Mouse (Mus musculus) CH12.LX (cell line): ENCODE measurements around the gene Ifit1bl2.

Source experiments
- CHD2 ChIP-seq: IDR thresholded peaks from 2 replicates; pipeline ENCODE4 v1.6.1; 2011; ENCODE audit warnings: low read length, improper control_type of control experiment
- CTCF ChIP-seq, 2 experiments: IDR thresholded peaks in 1 of 2; conservative IDR thresholded peaks in 1 of 2; 2 replicates each; pipeline ENCODE4 v1.5.1; 2011 to 2012; ENCODE audit warnings: low read depth in 2 of 2, low read length in 2 of 2, improper control_type of control experiment in 1 of 2, inconsistent platforms in 1 of 2, mild to moderate bottlenecking in 1 of 2, moderate library complexity in 1 of 2
- EP300 ChIP-seq: IDR thresholded peaks from 2 replicates; pipeline ENCODE4 v1.6.1; 2011; ENCODE audit warnings: low read length, improper control_type of control experiment
- GABPA ChIP-seq: IDR thresholded peaks from 2 replicates; pipeline ENCODE4 v1.6.1; 2012; ENCODE audit warnings: low read depth, low read length, improper control_type of control experiment, inconsistent platforms; ENCODE audit not compliant: insufficient replicate concordance
- MAFK ChIP-seq: IDR thresholded peaks from 2 replicates; pipeline ENCODE4 v1.6.1; 2011; ENCODE audit warnings: low read length, improper control_type of control experiment; ENCODE audit not compliant: insufficient replicate concordance
- MAZ ChIP-seq: IDR thresholded peaks from 2 replicates; pipeline ENCODE4 v1.6.1; 2012; ENCODE audit warnings: low read depth, mild to moderate bottlenecking, inconsistent platforms, low read length, improper control_type of control experiment, moderate library complexity
- POLR2A ChIP-seq: IDR thresholded peaks from 2 replicates; pipeline ENCODE4 v1.6.1; 2011; ENCODE audit warnings: low read depth, mild to moderate bottlenecking, improper control_type of control experiment, low read length
- POLR2AphosphoS2 ChIP-seq: IDR thresholded peaks from 2 replicates; pipeline ENCODE4 v1.6.1; 2011; ENCODE audit warnings: low read depth, low read length, improper control_type of control experiment
- RCOR1 ChIP-seq: conservative IDR thresholded peaks from 2 replicates; pipeline ENCODE4 v1.6.1; 2012; ENCODE audit warnings: low read depth, mild to moderate bottlenecking, inconsistent platforms, low read length, improper control_type of control experiment
- ZMIZ1 ChIP-seq: IDR thresholded peaks from 2 replicates; pipeline ENCODE4 v1.6.1; 2012; ENCODE audit warnings: low read depth, mild to moderate bottlenecking, inconsistent platforms, low read length, improper control_type of control experiment

GRCm38 (mm10) chr19:34593456-34593855 lies 47.1 kb downstream of the Ifit1bl2 start:
- TF ChIP-seq POLR2A = no peak
- TF ChIP-seq MAFK = no peak
- TF ChIP-seq ZMIZ1 = no peak
- no peak for TF ChIP-seq POLR2AphosphoS2
- no peak for TF ChIP-seq CHD2
- no peak for TF ChIP-seq MAZ
- TF ChIP-seq EP300 = no peak
- TF ChIP-seq GABPA = no peak
- no peak for TF ChIP-seq CTCF (conservative IDR thresholded peaks at IDR 0.05 in 1 of 2, IDR thresholded peaks at IDR 0.05 in 1 of 2; ENCODE audit: low read depth in 2 of 2, low read length in 2 of 2)
- no peak for TF ChIP-seq RCOR1
